Mouse (Mus musculus) forebrain, embryonic 15.5 days (tissue): ENCODE data around the gene Hes2. TPM values are rescaled to one million over a fixed set of nuclear protein-coding genes. Genes with fewer than 3 reads are reported as not detected.
A peak's percentile ranks its signal among the peaks of the same experiment; 100 is the strongest.

Source experiments
- ATAC-seq: fragments of 200-750 bp; cut with Nextera tagmentation; replicated peaks from 2 replicates; pipeline ENCODE4 v1.8.0; 2017; ENCODE audit warnings: mild to moderate bottlenecking, moderate TSS enrichment, moderate library complexity
- H3K27ac ChIP-seq: fragments of 300-500 bp; sonication (generic); replicated peaks from 2 replicates; pipeline ENCODE4 v1.5.1; 2015; ENCODE audit warnings: mild to moderate bottlenecking, inconsistent platforms
- H3K27me3 ChIP-seq: fragments of 300-500 bp; sonication (generic); 2 replicates; pipeline ENCODE4 v1.6.1; 2015; ENCODE audit warnings: inconsistent platforms
- H3K36me3 ChIP-seq: fragments of 300-500 bp; sonication (generic); 2 replicates; pipeline ENCODE4 v1.6.1; 2015; ENCODE audit warnings: mild to moderate bottlenecking, inconsistent platforms
- H3K4me1 ChIP-seq: fragments of 300-500 bp; sonication (generic); 2 replicates; pipeline ENCODE4 v1.6.1; 2015; ENCODE audit warnings: inconsistent platforms
- H3K4me2 ChIP-seq: fragments of 300-500 bp; sonication (generic); replicated peaks from 2 replicates; pipeline ENCODE4 v1.6.1; 2015; ENCODE audit warnings: mild to moderate bottlenecking, inconsistent platforms
- H3K4me3 ChIP-seq: fragments of 300-500 bp; sonication (generic); 2 replicates; pipeline ENCODE4 v1.5.1; 2015; ENCODE audit warnings: mild to moderate bottlenecking, inconsistent platforms
- H3K9ac ChIP-seq: fragments of 300-500 bp; sonication (generic); replicated peaks from 2 replicates; pipeline ENCODE4 v1.6.1; 2015; ENCODE audit warnings: mild to moderate bottlenecking, inconsistent platforms
- H3K9me3 ChIP-seq: fragments of 300-500 bp; sonication (generic); 2 replicates; pipeline ENCODE4 v1.6.1; 2016; ENCODE audit warnings: inconsistent platforms
- WGBS: fragments of 180-500 bp; shearing (Covaris S2); methylation state at CpG from one replicate; pipeline ENCODE4 v1.1.7; 2015; ENCODE audit warnings: mixed read lengths; 5-methylcytosine and 5-hydroxymethylcytosine counted together
- polyA plus RNA-seq: library from polyadenylated mRNA; unstranded; fragments of >200 nt; fragmentation: Nextera tagmentation; extraction: Ambion mirVana; gene quantifications from 2 replicates; pipeline ENCODE4 v1.2.1, GENCODE M21; 2015

Hes2 gene
- polyA plus RNA-seq, 1 experiment from 2014 or later, result not detected

DNA sequence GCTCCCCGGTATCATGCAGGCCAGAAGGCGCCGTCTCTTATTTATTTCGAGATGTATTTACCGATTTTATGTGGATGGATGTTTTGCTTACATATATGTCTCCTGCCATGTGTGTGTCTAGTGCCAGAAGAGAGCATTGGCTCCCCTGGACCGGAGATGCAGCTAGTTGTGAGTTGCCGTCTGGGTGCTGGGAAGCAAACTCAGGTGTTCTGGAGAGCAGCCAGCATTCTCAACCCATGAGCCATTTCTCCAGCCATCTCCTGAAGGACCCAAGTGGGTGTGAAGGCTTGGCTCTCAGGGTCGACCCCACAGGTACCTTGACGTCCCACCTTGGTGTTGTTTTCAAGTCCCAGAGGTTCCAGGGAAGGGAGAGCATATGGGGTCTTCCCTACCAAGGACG, 23.5 kb downstream of the Hes2 start:
- Histone ChIP-seq H3K27ac (no peak overlapping the region), H3K36me3 (no peaks in the 10 kb centered on the region), H3K4me2 (no peak overlapping the region), H3K4me3 (no peak overlapping the region), H3K27me3 (no peaks in the 10 kb centered on the region), H3K9me3 (no peaks in the 10 kb centered on the region), H3K4me1 (peaks cover 45% of the 10 kb centered on the region), H3K9ac (no peak overlapping the region)
- 93% methylated on average over 10 of the region's 10 CpGs for WGBS
- ATAC-seq, result no peak

DNA sequence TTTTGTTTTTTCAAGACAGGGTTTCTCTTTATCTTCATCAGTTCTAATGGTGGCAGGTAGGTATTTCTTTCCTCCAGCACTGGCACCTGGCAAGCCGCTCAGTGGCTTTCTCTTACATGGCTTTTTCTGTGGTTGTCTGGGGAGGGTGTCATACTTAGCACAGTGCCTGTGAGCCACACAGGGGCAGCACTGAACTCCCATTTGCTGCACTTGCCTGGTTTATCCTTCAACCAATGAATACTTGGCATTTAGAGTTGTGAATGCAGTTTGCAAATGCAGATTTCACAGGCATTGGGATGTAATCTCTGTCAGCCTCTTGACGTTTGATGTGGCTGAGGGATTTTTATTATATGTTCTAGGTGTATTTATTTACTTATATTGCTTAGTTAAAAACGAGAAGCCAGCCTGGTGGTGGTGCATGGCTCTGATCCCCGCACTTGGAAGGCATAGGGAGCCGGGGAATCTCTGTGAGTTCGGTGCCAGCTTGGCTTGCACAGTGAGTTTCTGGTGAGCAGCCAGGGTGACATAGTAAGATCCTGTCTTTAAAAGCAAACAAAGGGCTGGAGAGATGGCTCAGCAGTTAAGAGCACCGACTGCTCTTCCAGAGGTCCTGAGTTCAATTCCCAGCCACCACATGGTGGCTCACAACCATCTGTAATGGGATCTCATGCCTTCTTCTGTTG, 25.8 kb downstream of the Hes2 start:
- Histone ChIP-seq H3K27me3 (no peaks in the 10 kb centered on the region), H3K9ac (no peak overlapping the region), H3K9me3 (no peaks in the 10 kb centered on the region), H3K36me3 (no peaks in the 10 kb centered on the region), H3K4me1 (peaks cover 31% of the 10 kb centered on the region), H3K27ac (peak overlapping the region; percentile 65), H3K4me2 (no peak overlapping the region), H3K4me3 (no peak overlapping the region)
- 49% methylated on average over 7 of the region's 7 CpGs for WGBS
- peak; percentile 29; the same call in 1 of the 2 replicates for ATAC-seq

DNA sequence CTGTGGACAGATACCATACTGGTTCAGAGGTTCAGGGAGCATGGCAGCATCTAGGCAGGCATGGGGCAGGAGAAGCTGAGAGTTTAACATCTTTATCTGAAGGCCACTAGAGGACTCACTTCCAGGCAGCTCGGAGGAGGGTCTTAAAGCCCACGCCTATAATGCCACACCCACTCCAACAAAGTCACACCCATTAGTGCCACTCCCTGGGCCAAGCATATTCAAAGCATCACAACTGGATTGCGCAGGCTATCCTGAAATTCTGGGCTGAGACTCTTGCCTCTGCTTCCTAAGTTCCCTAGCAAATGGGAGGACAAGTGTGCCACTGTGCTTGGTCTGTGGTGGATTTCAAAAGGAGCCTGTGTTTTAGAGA, 26.5 kb downstream of the Hes2 start:
- Histone ChIP-seq H3K36me3 (no peaks in the 10 kb centered on the region), H3K4me3 (no peak overlapping the region), H3K4me1 (peaks cover 29% of the 10 kb centered on the region), H3K27me3 (no peaks in the 10 kb centered on the region), H3K4me2 (peak overlapping the region; percentile 26), H3K9me3 (no peaks in the 10 kb centered on the region), H3K27ac (peak overlapping the region; percentile 65), H3K9ac (no peak overlapping the region)
- WGBS, result 7% methylated on average over 3 of the region's 3 CpGs
- ATAC-seq, result peak; percentile 54

DNA sequence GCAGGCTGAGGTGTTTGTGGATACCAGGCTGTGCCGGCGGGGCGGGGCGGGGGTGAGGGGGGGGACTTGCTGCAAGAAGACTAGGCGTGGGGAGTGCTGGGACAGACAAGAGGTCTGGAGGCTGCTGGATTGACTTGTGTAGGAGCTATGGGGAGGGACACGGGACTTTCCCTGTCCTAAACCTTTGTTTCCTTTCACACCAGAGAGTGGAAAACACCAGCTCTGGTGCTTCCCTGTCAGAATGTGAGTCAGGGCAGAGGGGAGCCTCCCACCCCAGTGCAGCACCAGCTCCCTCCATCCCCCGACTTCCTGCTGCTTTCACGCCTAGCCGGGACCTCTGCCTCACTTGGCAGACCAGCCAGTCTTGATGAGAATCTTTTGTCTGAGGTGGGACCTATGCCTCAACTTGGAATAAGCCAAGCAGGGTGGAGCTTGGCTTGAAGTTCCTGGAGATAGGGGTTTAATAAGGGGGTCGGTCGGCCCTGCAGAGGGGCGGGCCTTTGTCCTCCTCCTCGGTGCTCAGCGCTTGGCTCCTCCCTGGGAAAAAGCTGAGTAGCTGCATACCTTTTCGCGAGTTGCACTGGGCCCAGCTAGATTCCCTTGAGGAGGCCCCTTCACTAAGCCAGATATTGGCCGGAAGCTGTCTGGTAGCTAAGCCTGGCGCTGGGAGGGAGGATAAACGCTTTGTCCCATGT, 27.0 kb downstream of the Hes2 start:
- H3K9me3 ChIP-seq, result no peaks in the 10 kb centered on the region
- peaks cover 33% of the 10 kb centered on the region for H3K4me1 ChIP-seq
- H3K4me3 ChIP-seq, result peak overlapping the region; percentile 6
- peak overlapping the region; percentile 65 for H3K27ac ChIP-seq
- no peaks in the 10 kb centered on the region for H3K27me3 ChIP-seq
- peak overlapping the region; percentile 4; the same call in 1 of the 2 replicates for H3K9ac ChIP-seq
- peak; percentile 53 for ATAC-seq
- no peaks in the 10 kb centered on the region for H3K36me3 ChIP-seq
- WGBS, result 5% methylated on average over 19 of the region's 19 CpGs
- H3K4me2 ChIP-seq, result peak overlapping the region; percentile 26

DNA sequence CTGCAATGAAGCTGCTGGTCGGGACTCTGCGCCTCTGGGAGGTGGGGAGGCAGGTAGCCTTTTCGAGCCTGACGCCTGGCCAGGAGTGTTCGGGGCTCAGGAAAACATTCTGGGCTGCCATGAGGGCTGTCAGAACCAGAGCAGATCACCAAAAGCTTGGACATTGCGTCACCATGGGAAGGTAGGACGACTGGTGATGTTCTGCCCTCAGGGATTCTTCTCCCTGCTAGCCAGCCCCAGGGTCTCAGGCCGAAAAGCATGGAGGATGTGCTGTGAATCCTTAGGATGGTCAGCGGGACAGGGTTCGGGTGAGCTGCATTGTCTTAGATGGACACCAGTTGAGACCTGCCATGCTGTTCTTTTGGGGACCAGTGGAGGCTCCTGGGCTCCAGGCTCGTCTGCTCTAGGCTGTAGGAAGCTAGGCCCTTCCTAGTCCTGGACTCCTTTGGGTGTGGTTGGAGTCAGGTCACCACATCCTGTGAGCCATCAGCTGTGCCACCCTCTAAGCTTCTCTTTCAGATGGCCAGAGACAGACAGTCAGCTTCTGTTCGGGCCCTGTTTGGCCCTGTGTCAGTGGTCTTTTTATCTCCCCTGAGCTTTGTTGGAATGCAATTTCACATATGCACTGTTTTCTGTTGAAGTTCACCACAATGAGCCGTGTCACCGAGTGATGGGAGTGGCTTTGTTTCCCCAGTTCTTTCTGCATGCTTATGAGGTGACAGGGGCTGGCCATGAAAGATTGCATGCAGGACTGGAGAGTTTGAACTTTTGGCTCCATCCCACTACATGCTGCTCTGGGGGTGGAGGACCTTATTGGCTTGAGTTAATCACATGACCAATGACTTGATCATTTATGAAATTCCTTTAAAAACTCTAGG, 27.8 kb downstream of the Hes2 start:
- peaks cover 36% of the 10 kb centered on the region for H3K4me1 ChIP-seq
- H3K4me2 ChIP-seq, result peak overlapping the region; percentile 26
- H3K9me3 ChIP-seq, result no peaks in the 10 kb centered on the region
- no peaks in the 10 kb centered on the region for H3K27me3 ChIP-seq
- H3K27ac ChIP-seq, result peak overlapping the region; percentile 65
- H3K4me3 ChIP-seq, result peak overlapping the region; percentile 6
- WGBS, result 34% methylated on average over 14 of the region's 14 CpGs
- H3K9ac ChIP-seq, result peak overlapping the region; percentile 4; the same call in 1 of the 2 replicates
- no peaks in the 10 kb centered on the region for H3K36me3 ChIP-seq
- no peak for ATAC-seq

DNA sequence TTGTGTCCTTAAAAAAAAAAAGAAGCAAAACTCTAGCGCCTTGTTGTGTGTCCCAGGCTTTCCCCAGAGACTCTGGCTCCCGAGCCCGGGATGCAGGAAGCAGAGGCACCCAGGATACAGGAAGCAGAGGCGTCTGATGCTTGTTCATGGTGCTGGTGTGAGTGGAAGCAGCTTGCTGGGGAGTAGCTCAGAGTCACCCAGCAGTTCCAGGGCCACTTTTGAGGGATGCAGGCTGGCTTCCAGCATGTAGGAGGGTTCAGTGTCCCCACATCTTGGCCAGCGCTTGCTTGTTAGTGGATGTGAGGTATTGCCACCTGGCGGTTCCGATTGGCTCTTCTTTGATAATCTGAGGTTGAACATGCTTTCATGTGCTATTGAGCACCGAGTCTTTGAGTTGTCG, 28.5 kb downstream of the Hes2 start:
- no peak overlapping the region for H3K4me2 ChIP-seq
- no peak overlapping the region for H3K27ac ChIP-seq
- ATAC-seq, result no peak
- H3K36me3 ChIP-seq, result no peaks in the 10 kb centered on the region
- WGBS, result 83% methylated on average over 9 of the region's 9 CpGs
- no peaks in the 10 kb centered on the region for H3K9me3 ChIP-seq
- no peaks in the 10 kb centered on the region for H3K27me3 ChIP-seq
- no peak overlapping the region for H3K9ac ChIP-seq
- peaks cover 36% of the 10 kb centered on the region for H3K4me1 ChIP-seq
- H3K4me3 ChIP-seq, result no peak overlapping the region

DNA sequence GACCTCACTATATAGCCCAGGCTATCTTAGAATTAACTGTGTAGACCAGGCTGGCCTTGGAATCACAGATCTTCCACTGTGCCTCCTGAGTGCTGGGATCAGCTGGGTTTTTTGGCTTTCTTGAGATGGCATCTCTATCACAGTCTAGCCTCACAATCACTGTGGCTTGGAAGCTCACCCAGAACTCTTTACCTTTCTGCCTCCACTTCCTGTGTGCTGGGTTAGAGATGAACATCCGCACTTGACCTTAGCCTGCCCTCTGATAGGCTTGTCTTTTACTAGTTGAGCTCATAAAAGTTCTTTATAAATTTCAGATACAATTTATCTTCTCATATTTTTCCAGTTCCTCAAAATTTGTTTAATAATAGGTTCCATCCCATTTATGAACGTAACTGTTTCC, 30.0 kb downstream of the Hes2 start:
- 92% methylated on average over 2 of the region's 2 CpGs for WGBS
- Histone ChIP-seq H3K36me3 (no peaks in the 10 kb centered on the region), H3K9me3 (no peaks in the 10 kb centered on the region), H3K4me1 (peaks cover 47% of the 10 kb centered on the region), H3K27ac (no peak overlapping the region), H3K4me3 (no peak overlapping the region), H3K4me2 (no peak overlapping the region), H3K9ac (no peak overlapping the region), H3K27me3 (no peaks in the 10 kb centered on the region)
- no peak for ATAC-seq

DNA sequence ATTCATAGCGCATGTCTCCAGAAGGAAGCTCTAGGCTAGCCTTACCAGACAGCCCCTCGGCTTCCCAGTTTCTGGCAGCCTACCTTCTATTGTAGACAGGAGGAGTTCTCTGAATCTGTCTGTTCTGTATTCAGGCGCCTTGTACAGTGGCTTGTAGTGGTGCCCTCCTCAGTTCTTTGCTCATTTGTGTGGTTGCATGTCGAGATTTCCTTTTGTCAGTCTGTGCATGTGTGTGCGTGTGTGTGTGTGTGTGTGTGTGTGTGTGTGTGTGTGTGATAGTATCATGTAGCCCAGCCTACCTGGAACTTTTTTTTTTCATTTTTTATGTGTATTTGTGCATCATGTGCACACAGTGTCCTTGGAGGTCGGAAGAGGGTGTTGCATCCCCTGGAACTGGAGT, 30.4 kb downstream of the Hes2 start:
- no peaks in the 10 kb centered on the region for H3K9me3 ChIP-seq
- WGBS, result 84% methylated on average over 6 of the region's 6 CpGs
- no peak overlapping the region for H3K4me3 ChIP-seq
- no peak for ATAC-seq
- no peak overlapping the region for H3K9ac ChIP-seq
- H3K27me3 ChIP-seq, result no peaks in the 10 kb centered on the region
- no peak overlapping the region for H3K4me2 ChIP-seq
- no peaks in the 10 kb centered on the region for H3K36me3 ChIP-seq
- H3K27ac ChIP-seq, result no peak overlapping the region
- H3K4me1 ChIP-seq, result peaks cover 47% of the 10 kb centered on the region

DNA sequence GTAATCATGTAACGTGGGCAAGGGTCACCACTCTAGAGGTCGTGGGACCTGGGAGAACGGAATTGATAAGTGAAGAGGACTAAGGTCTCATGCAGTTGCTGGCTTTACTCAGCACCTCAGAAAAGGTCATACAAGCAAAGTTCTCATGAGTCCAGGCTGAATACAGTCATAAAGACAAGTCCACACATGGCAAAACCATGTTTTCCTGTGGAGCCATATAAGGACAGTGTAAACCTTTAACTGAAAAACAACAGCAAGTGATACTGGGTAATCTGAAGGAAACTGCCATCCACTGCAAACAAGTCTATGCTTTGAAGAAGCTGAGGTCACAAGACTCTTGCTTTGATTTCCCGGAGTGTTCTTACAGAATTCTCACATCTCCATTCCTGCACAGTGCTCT, 31.0 kb downstream of the Hes2 start:
- no peaks in the 10 kb centered on the region for H3K36me3 ChIP-seq
- no peak overlapping the region for H3K4me3 ChIP-seq
- H3K4me1 ChIP-seq, result peaks cover 42% of the 10 kb centered on the region
- no peaks in the 10 kb centered on the region for H3K9me3 ChIP-seq
- no peak for ATAC-seq
- 88% methylated on average over 4 of the region's 4 CpGs for WGBS
- no peak overlapping the region for H3K4me2 ChIP-seq
- H3K27ac ChIP-seq, result no peak overlapping the region
- no peaks in the 10 kb centered on the region for H3K27me3 ChIP-seq
- H3K9ac ChIP-seq, result no peak overlapping the region

DNA sequence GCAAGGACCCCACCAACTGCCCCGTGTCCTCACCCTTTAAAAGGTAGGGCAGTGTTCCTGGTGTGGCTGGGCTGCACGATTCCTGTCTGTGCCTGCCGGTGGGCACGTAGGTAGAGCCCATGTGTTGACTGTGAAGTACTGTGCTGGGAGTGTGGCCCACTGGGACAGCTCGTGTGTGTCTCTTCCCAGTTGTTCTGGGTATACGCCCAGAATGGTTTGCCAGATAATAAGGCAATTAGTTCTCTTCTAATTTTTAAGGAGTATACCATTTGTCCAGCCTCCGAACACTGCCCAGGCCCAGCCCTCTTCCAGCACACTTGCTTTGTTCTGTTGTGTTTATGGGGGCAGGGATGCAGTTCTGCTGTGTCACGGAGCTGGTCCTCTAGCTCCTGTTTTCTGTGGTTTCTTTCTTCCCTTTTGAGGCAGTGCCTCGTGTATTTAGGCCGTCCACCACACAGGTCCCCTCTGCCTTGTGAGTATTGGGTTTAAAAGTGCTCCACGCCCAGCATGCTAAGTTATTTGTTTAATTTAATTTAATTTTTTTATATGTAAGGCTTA, 31.5 kb downstream of the Hes2 start:
- Histone ChIP-seq H3K4me1 (peaks cover 37% of the 10 kb centered on the region), H3K9ac (no peak overlapping the region), H3K4me3 (no peak overlapping the region), H3K27ac (no peak overlapping the region), H3K4me2 (no peak overlapping the region), H3K27me3 (no peaks in the 10 kb centered on the region), H3K9me3 (no peaks in the 10 kb centered on the region), H3K36me3 (no peaks in the 10 kb centered on the region)
- ATAC-seq, result no peak
- WGBS, result 52% methylated on average over 11 of the region's 11 CpGs

DNA sequence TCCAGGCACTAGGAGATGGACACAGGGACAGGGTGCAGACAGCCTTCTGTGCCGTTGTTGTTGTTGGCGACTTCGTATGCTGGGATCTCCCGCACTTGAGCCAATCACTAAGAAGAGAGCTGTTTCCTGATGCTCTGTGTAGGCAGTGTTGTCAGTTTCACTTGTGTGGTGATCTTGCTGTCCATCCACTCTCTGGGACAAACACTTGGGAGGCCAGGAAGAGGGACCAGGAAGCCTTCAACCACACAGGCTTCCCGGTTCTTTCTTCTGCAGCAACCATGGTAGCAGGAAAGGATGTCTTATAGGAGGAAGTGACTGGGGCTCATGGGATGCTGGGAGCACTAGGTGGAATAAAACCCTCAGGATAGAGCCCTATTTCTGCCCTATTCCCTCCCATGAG, 32.0 kb downstream of the Hes2 start:
- H3K27ac ChIP-seq, result no peak overlapping the region
- 83% methylated on average over 5 of the region's 5 CpGs for WGBS
- no peak overlapping the region for H3K9ac ChIP-seq
- H3K27me3 ChIP-seq, result no peaks in the 10 kb centered on the region
- H3K9me3 ChIP-seq, result no peaks in the 10 kb centered on the region
- H3K36me3 ChIP-seq, result no peaks in the 10 kb centered on the region
- no peak overlapping the region for H3K4me3 ChIP-seq
- H3K4me2 ChIP-seq, result no peak overlapping the region
- no peak for ATAC-seq
- peaks cover 32% of the 10 kb centered on the region for H3K4me1 ChIP-seq

DNA sequence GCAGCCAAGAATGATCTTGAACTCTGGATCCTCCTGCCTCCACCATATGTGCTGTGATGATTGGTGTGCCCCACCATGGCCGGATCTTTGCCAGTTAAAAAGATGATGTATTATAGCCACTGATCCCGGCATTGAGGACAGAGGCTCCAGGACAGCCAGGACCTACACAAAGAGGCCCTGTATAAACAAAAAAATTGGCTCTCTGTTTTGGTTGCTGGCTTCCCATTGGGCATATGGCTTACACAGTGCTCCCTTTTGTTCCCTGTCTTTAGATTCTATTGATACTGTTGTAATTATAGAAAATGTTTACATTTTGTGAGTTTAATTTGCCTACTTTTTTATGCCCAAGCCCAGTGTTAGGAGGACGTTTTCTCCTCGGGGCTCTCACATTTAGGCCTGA, 33.9 kb downstream of the Hes2 start:
- no peak for ATAC-seq
- H3K27ac ChIP-seq, result peak overlapping the region; percentile 36
- 12% methylated on average over 4 of the region's 4 CpGs for WGBS

More for the DNA sequence above, 33.9 kb downstream of the Hes2 start:
- Histone ChIP-seq H3K4me2 (no peak overlapping the region), H3K9me3 (no peaks in the 10 kb centered on the region), H3K9ac (no peak overlapping the region), H3K27me3 (no peaks in the 10 kb centered on the region), H3K4me3 (no peak overlapping the region), H3K4me1 (peaks cover 22% of the 10 kb centered on the region), H3K36me3 (no peaks in the 10 kb centered on the region)
